Mouse (Mus musculus): ENCODE data around the gene Prcp.
"Not testable (repeated sequence)": the region's sequence is repeated elsewhere in the genome, so short reads cannot be mapped to it uniquely, and the experiment has no call there.

The Prcp gene

DNA sequence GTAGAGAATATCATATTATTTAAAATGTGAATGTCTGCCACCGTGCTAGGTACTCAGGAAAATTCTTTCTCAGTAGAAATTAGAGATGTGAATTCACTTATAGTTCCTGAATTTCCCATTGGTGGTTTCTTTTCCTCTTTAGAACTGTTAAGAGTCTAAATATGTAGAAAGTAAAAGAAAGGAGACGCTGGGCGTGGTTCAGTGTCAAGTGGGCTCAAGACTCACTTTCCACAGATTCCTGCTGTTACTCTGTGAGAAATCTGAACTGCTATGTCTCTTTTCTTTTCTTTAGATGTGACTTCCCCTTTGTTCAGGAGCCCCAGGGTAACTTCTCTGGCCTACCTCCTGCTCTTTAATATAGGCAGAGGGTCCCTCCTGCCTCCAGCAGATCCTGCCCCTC lies 103.2 kb downstream of the Prcp start:
- DNase-seq (ENCODE audit: extremely low read depth, insufficient read length, low spot score): no peak

DNA sequence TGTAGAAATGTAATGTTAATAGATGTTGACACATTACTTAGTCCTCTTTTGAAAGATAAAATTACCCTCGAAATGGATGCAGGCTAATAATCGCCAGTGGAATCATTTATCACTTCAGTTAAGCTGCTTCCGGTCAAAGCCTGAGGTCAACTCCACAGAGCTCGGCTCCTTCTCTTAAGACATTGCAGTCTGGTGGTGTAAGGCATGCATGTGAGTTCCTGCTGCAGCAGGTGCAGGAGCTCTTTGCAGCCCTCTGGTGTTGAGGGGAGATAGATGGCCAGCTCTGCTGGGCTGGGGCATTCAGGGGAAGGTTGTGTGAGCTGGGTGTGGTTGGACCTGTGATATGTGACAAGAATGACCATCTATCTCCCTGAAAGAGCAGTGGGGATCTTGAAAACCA lies 104.0 kb downstream of the Prcp start:
- DNase-seq (ENCODE audit: extremely low read depth, insufficient read length, low spot score): no peak

DNA sequence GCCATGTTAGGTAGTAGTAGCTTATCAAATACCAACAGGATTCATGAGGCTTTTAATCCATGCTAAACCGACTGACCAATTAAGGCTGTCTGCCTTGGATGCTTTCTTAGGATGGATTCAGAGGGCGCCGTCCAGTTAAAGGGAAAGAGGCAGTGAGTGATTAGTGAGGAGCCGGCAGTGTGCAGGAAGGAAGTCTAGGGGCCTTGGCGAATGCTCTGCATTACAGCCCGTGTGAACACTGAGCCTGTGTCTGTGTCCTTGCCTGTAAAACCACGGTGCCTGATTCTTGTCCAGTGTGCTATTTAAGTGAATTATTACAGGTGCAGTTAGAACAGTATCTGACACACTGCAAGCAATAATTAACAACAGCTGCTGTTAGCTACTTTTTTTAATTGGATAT lies 104.5 kb downstream of the Prcp start:
- not testable (repeated sequence) for DNase-seq (ENCODE audit: extremely low read depth, insufficient read length, low spot score)

DNA sequence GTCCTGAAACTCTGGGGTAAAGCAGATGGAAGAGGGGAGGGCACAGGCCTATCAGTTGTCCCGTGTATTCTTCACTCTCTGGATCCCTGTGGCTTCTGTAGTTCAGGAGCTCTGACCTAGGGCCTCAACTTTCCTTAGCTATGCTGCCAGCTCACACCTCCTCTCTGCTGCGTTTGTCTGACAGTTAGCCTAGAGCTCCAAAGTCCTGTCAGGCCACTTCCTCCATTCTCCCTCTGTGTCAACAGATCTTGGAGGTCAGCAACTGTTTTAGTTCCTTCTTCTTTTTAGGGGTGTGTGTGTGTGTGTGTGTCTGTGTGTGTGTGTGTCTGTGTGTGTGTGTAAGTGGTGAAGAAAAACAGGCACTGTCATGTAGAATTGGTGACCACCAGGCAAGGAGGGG lies 106.5 kb downstream of the Prcp start:
- DNase-seq (ENCODE audit: extremely low read depth, insufficient read length, low spot score): no peak

DNA sequence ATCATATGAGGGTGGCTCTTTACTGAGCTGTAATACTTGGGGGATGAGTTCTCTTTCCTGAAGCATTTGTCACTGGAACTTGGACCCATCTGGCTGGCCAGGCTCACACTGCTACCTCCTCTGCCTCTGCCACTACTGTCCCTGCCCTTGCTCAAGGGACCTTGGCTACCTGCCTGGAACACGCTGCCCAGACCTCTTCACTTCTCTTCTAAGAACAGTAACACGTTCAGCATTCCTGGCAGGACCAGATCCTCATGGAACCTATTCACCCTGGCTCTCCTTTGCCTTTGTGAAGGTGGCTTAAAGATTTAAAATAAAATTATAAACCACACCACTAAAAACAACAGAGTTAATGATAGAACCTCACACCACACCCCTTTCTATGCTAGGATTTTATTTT lies 107.6 kb downstream of the Prcp start:
- DNase-seq (ENCODE audit: extremely low read depth, insufficient read length, low spot score): no peak

All from 3134 (cell line).